Mouse (Mus musculus) E14TG2a.4 (cell line): ENCODE data around the gene Bptf.

Experiments used
- CTCF ChIP-seq: conservative IDR thresholded peaks from 2 replicates; pipeline ENCODE4 v1.5.1; 2014; ENCODE audit warnings: low read length
- NANOG ChIP-seq: IDR thresholded peaks from 2 replicates; pipeline ENCODE4 v1.6.1; 2014; ENCODE audit warnings: borderline replicate concordance, low read length, mixed read lengths
- POU5F1 ChIP-seq: IDR thresholded peaks from 2 replicates; pipeline ENCODE4 v1.6.1; 2014; ENCODE audit warnings: low read length, borderline replicate concordance

- TF ChIP-seq CTCF (no peak), POU5F1 (no peak), NANOG (no peak)
Observed at GRCm38 (mm10) chr11:107024406-107024805, 107.5 kb downstream of the Bptf start.
